ENCODE assay signal across 8 mouse cellular contexts in the genomic region with DNA sequence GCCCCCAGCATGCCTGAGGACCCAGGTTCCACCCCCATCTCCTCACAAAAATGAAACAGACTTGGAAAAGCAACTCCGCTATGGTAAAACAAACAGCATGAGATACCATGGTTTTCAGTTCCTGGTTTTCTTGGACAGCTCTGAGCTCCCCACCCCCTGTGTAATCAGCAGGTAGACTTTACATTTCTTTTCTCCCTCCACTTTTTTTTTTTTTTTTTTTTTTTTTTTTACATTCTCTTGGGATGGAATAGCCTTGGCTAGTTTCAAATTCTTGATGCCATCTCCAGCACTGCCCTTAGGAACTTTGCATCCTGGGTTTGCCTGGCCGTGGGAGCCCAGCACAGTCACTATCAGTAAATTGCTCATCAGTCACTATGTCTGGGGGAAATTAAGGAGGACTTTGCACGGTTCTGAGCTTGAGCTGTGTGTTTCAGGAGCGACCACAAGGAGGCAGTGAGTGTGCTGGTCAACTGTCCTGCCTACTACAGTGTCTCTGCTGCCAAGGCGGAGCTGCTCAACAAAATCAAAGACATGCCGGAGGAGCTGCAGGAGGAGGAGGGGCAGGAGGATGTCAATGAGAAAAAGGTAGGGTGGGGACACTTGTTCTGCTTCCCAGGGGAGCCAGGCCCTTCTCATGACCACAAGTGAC.
DNase-seq lines count a peak whose midpoint lies in the region; ATAC-seq and TF ChIP-seq lines count a peak whose summit lies in the region.

No protein-coding gene starts in this region.

- 0 out of 2 replicates have a peak, but pooled peaks have one; percentile 32 for ATAC-seq in hindbrain, embryonic 12.5 days (ENCODE audit: low FRiP score)

- H3K27ac ChIP-seq in gastrocnemius, adult 2 months = no peak overlapping the region
- no peak overlapping the region for H3K27ac ChIP-seq in cortical plate, adult 2 months (ENCODE audit: insufficient read depth, low read length)
- H3K27ac ChIP-seq in hindbrain, embryonic 12.5 days = no peak overlapping the region

- H3K4me3 ChIP-seq in gastrocnemius, adult 2 months = no peak overlapping the region
- no peak overlapping the region for H3K4me3 ChIP-seq in cortical plate, adult 2 months (ENCODE audit: insufficient read depth, low read length)
- no peak overlapping the region for H3K4me3 ChIP-seq in hindbrain, embryonic 12.5 days

- DNase-seq in gastrocnemius, adult 2 months = peak; percentile 48
- no peak for DNase-seq in gastrocnemius, adult 8-10 months (ENCODE audit: low spot score in 2 of 2)
- peak; percentile 23 for DNase-seq in 416B (ENCODE audit: low read depth)
- peak; percentile 40 for DNase-seq in neural tube, embryonic 10.5 days (ENCODE audit: extremely low spot score, low spot score)
- DNase-seq in layer of hippocampus, adult 9-10 months (ENCODE audit: low spot score) = no peak
- DNase-seq in layer of hippocampus, adult 18-20 months (ENCODE audit: low spot score in 2 of 2) = no peak

- H3K4me2 ChIP-seq in hindbrain, embryonic 12.5 days (replicated peaks) = no peak overlapping the region

- intact Hi-C loops in gastrocnemius, adult 2 months (cut with DNase I) = loop anchor here (1.0 to 5.0 kb wide), 2 partner anchors 207 to 227 kb away; no protein-coding TSS in a partner anchor

- 54% methylated on average over 6 of the region's 6 CpGs for WGBS in hindbrain, embryonic 12.5 days

- peaks cover 37% of the 10 kb centered on the region for H3K36me3 ChIP-seq in hindbrain, embryonic 12.5 days

- peaks cover 5% of the 10 kb centered on the region for H3K4me1 ChIP-seq in cortical plate, adult 2 months (ENCODE audit: control insufficient read depth, insufficient read depth, low read length)
- 0 out of 2 replicates have a peak, but pooled peaks cover 2% of the 10 kb centered on the region for H3K4me1 ChIP-seq in hindbrain, embryonic 12.5 days

- TF ChIP-seq CTCF in gastrocnemius, adult 2 months (IDR thresholded peaks at IDR 0.05) = peak; percentile 56
- peak; percentile 44; the same call in 1 of the 2 replicates for TF ChIP-seq CTCF in cortical plate, adult 2 months (IDR thresholded peaks at IDR 0.05; ENCODE audit: extremely low read depth, insufficient read depth, low read length)

- H3K9ac ChIP-seq in hindbrain, embryonic 12.5 days = no peak overlapping the region

- H3K27me3 ChIP-seq in hindbrain, embryonic 12.5 days = no peaks in the 10 kb centered on the region

- no peaks in the 10 kb centered on the region for H3K9me3 ChIP-seq in hindbrain, embryonic 12.5 days (replicated peaks)

- TF ChIP-seq POLR2A in cortical plate, adult 2 months (IDR thresholded peaks at IDR 0.05; ENCODE audit: extremely low read depth, insufficient read depth, low read length) = no peak

Comparison
In these comparisons a context has a peak if more than half of its experiments do, and no peak if none do; other contexts are left out.
1. DNase-seq: peak in gastrocnemius, adult 2 months (single experiment), 416B (single experiment) and neural tube, embryonic 10.5 days (single experiment); none in gastrocnemius, adult 8-10 months (0 of 2), layer of hippocampus, adult 9-10 months (single experiment) and layer of hippocampus, adult 18-20 months (0 of 2).